Mouse (Mus musculus) CH12.LX (cell line): ENCODE results near the gene Rpl5. TPM values are rescaled to one million over a fixed set of nuclear protein-coding genes. Genes with fewer than 3 reads are reported as not detected.

ENCODE experiments used
- DNase-seq: peaks from one replicate; pipeline ENCODE4 v3.0.0-alpha.2; 2013; ENCODE audit errors: extremely low read depth
- H3K27ac ChIP-seq: 2 replicates; pipeline ENCODE4 v1.5.1; 2012; ENCODE audit warnings: low read depth, mild to moderate bottlenecking, control low read depth, moderate library complexity; ENCODE audit not compliant: insufficient read depth
- H3K27me3 ChIP-seq: replicated peaks from 2 replicates; pipeline ENCODE3; 2012; ENCODE audit warnings: inconsistent platforms
- H3K36me3 ChIP-seq, 2 experiments: replicated peaks in 1 of 2; 2 replicates each; pipeline versions ENCODE3 to v1.6.1; 2012; ENCODE audit warnings: inconsistent platforms in 1 of 2, low read length in 1 of 2, mild to moderate bottlenecking in 1 of 2, mixed read lengths in 1 of 2, moderate library complexity in 1 of 2; ENCODE audit not compliant: control insufficient read depth in 1 of 2, insufficient read depth in 1 of 2
- H3K4me1 ChIP-seq, 2 experiments: 2 replicates each; pipeline ENCODE4 v1.6.1; 2012; ENCODE audit warnings: inconsistent platforms in 1 of 2, moderate library complexity in 1 of 2; ENCODE audit not compliant: insufficient read depth in 2 of 2, control insufficient read depth in 1 of 2
- H3K4me2 ChIP-seq: 2 replicates; pipeline ENCODE4 v1.6.1; 2012; ENCODE audit warnings: low read depth, mild to moderate bottlenecking, control low read depth; ENCODE audit not compliant: poor library complexity, insufficient read depth, severe bottlenecking
- H3K4me3 ChIP-seq, 3 experiments: fragments of 150-350 bp in 1 of 3; sonication (generic) in 1 of 3; replicated peaks in 1 of 3; 2 replicates each; pipeline versions ENCODE3 to v1.5.1; 2011 to 2012; ENCODE audit warnings: low read depth in 2 of 3, low read length in 2 of 3, mild to moderate bottlenecking in 2 of 3, moderate library complexity in 2 of 3, control low read depth in 1 of 3, improper control_type of control experiment in 1 of 3, inconsistent platforms in 1 of 3, mixed read lengths in 1 of 3; ENCODE audit not compliant: poor library complexity in 1 of 3
- H3K79me2 ChIP-seq: replicated peaks from 2 replicates; pipeline ENCODE4 v1.6.1; 2012; ENCODE audit warnings: mild to moderate bottlenecking, moderate library complexity; ENCODE audit not compliant: control insufficient read depth, poor library complexity, insufficient read depth, severe bottlenecking; ENCODE audit errors: extremely low read depth
- H3K9ac ChIP-seq: 2 replicates; pipeline ENCODE4 v1.6.1; 2012; ENCODE audit warnings: low read depth, mild to moderate bottlenecking, control low read depth, moderate library complexity; ENCODE audit not compliant: insufficient read depth
- H3K9me3 ChIP-seq: replicated peaks from 2 replicates; pipeline ENCODE3; 2012; ENCODE audit warnings: low read length, inconsistent platforms, mixed read lengths
- CHD1 ChIP-seq: IDR thresholded peaks from 2 replicates; pipeline ENCODE4 v1.6.1; 2012; ENCODE audit warnings: low read depth, low read length, improper control_type of control experiment, inconsistent platforms
- EP300 ChIP-seq: IDR thresholded peaks from 2 replicates; pipeline ENCODE4 v1.6.1; 2011; ENCODE audit warnings: low read length, improper control_type of control experiment
- HCFC1 ChIP-seq: IDR thresholded peaks from 2 replicates; pipeline ENCODE4 v1.6.1; 2012; ENCODE audit warnings: low read depth, mild to moderate bottlenecking, inconsistent platforms, low read length, improper control_type of control experiment
- IRF4 ChIP-seq: IDR thresholded peaks from 2 replicates; pipeline ENCODE4 v1.6.1; 2014; ENCODE audit warnings: low read depth, mild to moderate bottlenecking, inconsistent platforms, low read length, improper control_type of control experiment
- JUN ChIP-seq: IDR thresholded peaks from 2 replicates; pipeline ENCODE4 v1.6.1; 2011; ENCODE audit warnings: low read depth, mild to moderate bottlenecking, low read length, improper control_type of control experiment, moderate library complexity; ENCODE audit not compliant: insufficient read depth
- KAT2A ChIP-seq: IDR thresholded peaks from 2 replicates; pipeline ENCODE4 v1.6.1; 2012; ENCODE audit warnings: low read length, improper control_type of control experiment, inconsistent platforms; ENCODE audit not compliant: insufficient replicate concordance
- MAX ChIP-seq: IDR thresholded peaks from 2 replicates; pipeline ENCODE4 v1.6.1; 2011; ENCODE audit warnings: low read length, improper control_type of control experiment
- MAZ ChIP-seq: IDR thresholded peaks from 2 replicates; pipeline ENCODE4 v1.6.1; 2012; ENCODE audit warnings: low read depth, mild to moderate bottlenecking, inconsistent platforms, low read length, improper control_type of control experiment, moderate library complexity
- MEF2A ChIP-seq: IDR thresholded peaks from 2 replicates; pipeline ENCODE4 v1.6.1; 2014; ENCODE audit warnings: low read depth, mild to moderate bottlenecking, inconsistent platforms, low read length, improper control_type of control experiment, borderline replicate concordance
- NRF1 ChIP-seq: IDR thresholded peaks from 2 replicates; pipeline ENCODE4 v1.6.1; 2014; ENCODE audit warnings: low read depth, mild to moderate bottlenecking, inconsistent platforms, low read length, improper control_type of control experiment, moderate library complexity
- PAX5 ChIP-seq: IDR thresholded peaks from 2 replicates; pipeline ENCODE4 v1.6.1; 2012; ENCODE audit warnings: low read length, inconsistent platforms, mixed read lengths
- RAD21 ChIP-seq: IDR thresholded peaks from 2 replicates; pipeline ENCODE4 v1.6.1; 2011; ENCODE audit warnings: low read depth, mild to moderate bottlenecking, low read length, improper control_type of control experiment, moderate library complexity
- UBTF ChIP-seq: IDR thresholded peaks from 2 replicates; pipeline ENCODE4 v1.6.1; 2012; ENCODE audit warnings: low read depth, mild to moderate bottlenecking, inconsistent platforms, low read length, improper control_type of control experiment, moderate library complexity
- USF1 ChIP-seq: IDR thresholded peaks from 2 replicates; pipeline ENCODE4 v1.6.1; 2014; ENCODE audit warnings: low read depth, mild to moderate bottlenecking, inconsistent platforms, low read length, improper control_type of control experiment
- USF2 ChIP-seq: conservative IDR thresholded peaks from 2 replicates; pipeline ENCODE4 v1.6.1; 2011; ENCODE audit warnings: low read depth, low read length, improper control_type of control experiment
- ZMIZ1 ChIP-seq: IDR thresholded peaks from 2 replicates; pipeline ENCODE4 v1.6.1; 2012; ENCODE audit warnings: low read depth, mild to moderate bottlenecking, inconsistent platforms, low read length, improper control_type of control experiment
- ZNF384 ChIP-seq: IDR thresholded peaks from 2 replicates; pipeline ENCODE4 v1.6.1; 2012; ENCODE audit warnings: low read depth, low read length, improper control_type of control experiment, inconsistent platforms
- dilution Hi-C: fragments of 300-500 bp; cut with MboI; formaldehyde crosslinking; loops from 2 replicates; pipeline ENCODE4 v1.14.3; 2020; ENCODE audit warnings: low sequenced_read_pairs; ENCODE audit not compliant: extremely low pct_unique_long_range_greater_than_20kb, extremely low pct_ligation_motif_present
- in situ Hi-C: fragments of 300-500 bp; cut with MboI; formaldehyde crosslinking; loops from 3 replicates; pipeline ENCODE4 v1.14.3; 2019; ENCODE audit warnings: low sequenced_read_pairs, low pct_ligation_motif_present, low pct_unique_long_range_greater_than_20kb, mixed read lengths
- polyA plus RNA-seq: library from polyadenylated mRNA; unstranded; fragments of >175 nt; gene quantifications from 2 replicates; pipeline ENCODE4 v1.2.1, GENCODE M21; 2012; ENCODE audit warnings: low read depth; ENCODE audit not compliant: insufficient read length
- total RNA-seq, 2 experiments: library from RNA; depleted of rRNA; stranded (reverse); fragments of 300-350 nt in 1 of 2; fragments of >200 nt in 1 of 2; gene quantifications; 2 replicates each; pipeline ENCODE4 v1.2.3; 2012 to 2014

Rpl5 gene
- total and polyA plus RNA-seq, 3 experiments = 116 to 728 (median 368) TPM

DNA sequence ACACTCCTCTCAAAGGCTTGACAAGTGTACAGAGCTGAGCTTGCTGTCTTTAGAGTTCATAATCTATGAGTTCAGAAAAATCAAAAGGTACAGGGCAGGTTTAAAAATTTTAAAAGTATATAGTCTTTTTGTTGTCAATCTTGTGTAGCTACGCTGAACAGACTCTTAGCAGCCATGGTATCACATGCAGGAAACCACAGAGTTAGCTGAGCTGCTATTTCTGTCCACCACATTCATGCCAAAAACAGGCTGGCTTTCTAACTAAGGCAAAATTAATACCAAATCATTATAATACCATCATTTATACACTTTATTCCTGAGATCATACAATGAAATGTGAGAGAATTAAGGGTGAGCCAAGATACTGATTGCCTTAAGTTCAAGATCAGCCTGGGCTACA lies 46.2 kb downstream of the Rpl5 start:
- Histone ChIP-seq H3K27ac (no peak overlapping the region), H3K9ac (no peak overlapping the region), H3K4me1 (peaks cover 3 to 60% of the 10 kb centered on the region in 2 experiments; a peak in 3 of 4 replicates), H3K27me3 (no peaks in the 10 kb centered on the region), H3K9me3 (no peaks in the 10 kb centered on the region), H3K4me3 (no peak overlapping the region), H3K36me3 (no peaks in the 10 kb centered on the region), H3K4me2 (no peak overlapping the region), H3K79me2 (no peaks in the 10 kb centered on the region)
- TF ChIP-seq UBTF (no peak), ZNF384 (no peak), MAZ (no peak), HCFC1 (no peak), RAD21 (no peak), MAX (no peak), PAX5 (no peak), JUN (no peak), CHD1 (no peak), USF1 (no peak)
- dilution Hi-C loops (no loop called here), in situ Hi-C loops (no loop called here)
- no peak for DNase-seq

DNA sequence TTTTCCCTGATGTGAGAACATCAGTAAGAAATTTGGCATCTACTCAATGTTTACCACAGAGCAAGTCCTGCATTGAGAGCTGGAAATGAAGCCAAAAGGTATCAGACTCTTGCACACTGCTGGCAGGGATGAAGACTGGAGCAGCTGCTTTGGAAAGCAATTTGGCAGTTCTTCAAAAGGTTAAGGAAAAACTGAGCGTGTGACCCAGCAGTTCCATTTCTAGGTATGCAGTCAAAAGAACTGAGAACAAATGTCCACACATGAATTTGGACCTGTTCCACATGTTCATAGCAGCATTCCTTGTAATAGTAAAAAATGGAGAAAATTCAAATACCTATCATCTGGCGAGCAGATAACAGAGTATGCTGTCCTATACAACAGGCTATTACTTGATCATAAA lies 47.2 kb downstream of the Rpl5 start:
- H3K9ac ChIP-seq = no peak overlapping the region
- in situ Hi-C loops = no loop called here
- H3K27me3 ChIP-seq = no peaks in the 10 kb centered on the region
- TF ChIP-seq RAD21 = no peak
- TF ChIP-seq MEF2A = no peak
- TF ChIP-seq KAT2A = no peak
- TF ChIP-seq IRF4 = no peak
- TF ChIP-seq EP300 = no peak
- TF ChIP-seq ZNF384 = no peak
- TF ChIP-seq NRF1 = no peak
- H3K9me3 ChIP-seq = no peaks in the 10 kb centered on the region
- H3K4me2 ChIP-seq = no peak overlapping the region
- H3K36me3 ChIP-seq = no peaks in the 10 kb centered on the region
- H3K4me3 ChIP-seq = no peak overlapping the region
- dilution Hi-C loops = no loop called here
- H3K27ac ChIP-seq = no peak overlapping the region
- H3K4me1 ChIP-seq = peaks cover 3 to 53% of the 10 kb centered on the region in 2 experiments; a peak in 3 of 4 replicates
- no peak for DNase-seq
- H3K79me2 ChIP-seq = no peaks in the 10 kb centered on the region

DNA sequence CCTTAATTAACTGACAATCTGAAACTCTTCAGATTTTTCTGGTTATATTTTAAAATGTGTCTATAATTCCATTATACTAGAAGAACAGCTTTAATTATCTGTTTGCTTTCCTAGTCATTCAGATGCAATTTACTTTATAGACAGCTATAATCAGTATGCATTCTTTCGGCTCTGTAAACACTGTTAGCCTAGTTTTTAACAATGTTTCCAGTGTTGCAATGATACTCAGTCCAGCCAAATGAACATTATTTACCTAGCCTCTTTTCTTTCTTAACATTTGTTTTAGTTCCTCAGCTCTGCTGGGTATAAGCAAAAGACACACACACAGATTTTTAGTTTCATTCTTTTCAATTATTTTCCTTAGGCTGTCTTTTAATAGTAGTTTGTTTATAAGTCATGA lies 48.6 kb downstream of the Rpl5 start:
- dilution Hi-C loops (no loop called here), in situ Hi-C loops (no loop called here)
- DNase-seq = no peak
- peaks cover 3 to 50% of the 10 kb centered on the region in 2 experiments; a peak in 3 of 4 replicates for H3K4me1 ChIP-seq
- H3K27ac ChIP-seq = no peak overlapping the region
- H3K36me3 ChIP-seq = no peaks in the 10 kb centered on the region
- no peak overlapping the region for H3K9ac ChIP-seq
- no peaks in the 10 kb centered on the region for H3K79me2 ChIP-seq
- H3K9me3 ChIP-seq = no peaks in the 10 kb centered on the region
- H3K4me3 ChIP-seq = no peak overlapping the region
- no peak for TF ChIP-seq ZMIZ1
- TF ChIP-seq PAX5 = no peak
- no peak for TF ChIP-seq USF2
- no peaks in the 10 kb centered on the region for H3K27me3 ChIP-seq
- no peak overlapping the region for H3K4me2 ChIP-seq
